Mouse (Mus musculus) skeletal muscle tissue, postnatal 0 days (tissue): Measurements from ENCODE around the gene Gpx5. TPM values are rescaled to one million over a fixed set of nuclear protein-coding genes. Genes with fewer than 3 reads are reported as not detected.

Experiments used
- polyA plus RNA-seq: library from polyadenylated mRNA; unstranded; fragments of >200 nt; fragmentation: Nextera tagmentation; extraction: Ambion mirVana; gene quantifications from 2 replicates; pipeline ENCODE4 v1.2.1, GENCODE M21; 2015

The Gpx5 gene
- polyA plus RNA-seq: not detected in 2 replicates

GRCm38 (mm10) chr13:21292631-21293030 lies at the start of gene Gpx5:
Gene Gpx5 (minus strand): TSS chr13:21292731.

GRCm38 (mm10) chr13:21311926-21312325 lies 19.4 kb upstream of the Gpx5 start, which contains the start of gene Gpx6:
Gene Gpx6 (plus strand): TSS chr13:21312125.

Other genes with a start within 250 kb of the Gpx5 start
- gene Olfr1370, start 217.8 kb downstream of the Gpx5 start, polyA plus RNA-seq: not detected in 2 replicates
- gene Olfr1369-ps1, start 181.2 kb downstream of the Gpx5 start, polyA plus RNA-seq: not detected in 2 replicates
- not detected in 2 replicates for gene Olfr263, start 163.1 kb downstream of the Gpx5 start, polyA plus RNA-seq
- gene Olfr1368, start 146.9 kb downstream of the Gpx5 start, polyA plus RNA-seq: not detected in 2 replicates
- 39.2 and 41.1 TPM in 2 replicates for gene Trim27, start 113.3 kb downstream of the Gpx5 start, polyA plus RNA-seq
- gene Gpx6, start 19.4 kb upstream of the Gpx5 start, polyA plus RNA-seq: not detected in 2 replicates
- gene Olfr1367, start 54.2 kb upstream of the Gpx5 start, polyA plus RNA-seq: not detected in 2 replicates
- gene Zscan12, start 70.1 kb upstream of the Gpx5 start, polyA plus RNA-seq: 6.2 and 6.6 TPM in 2 replicates
- gene Zkscan3, start 110.0 kb upstream of the Gpx5 start, polyA plus RNA-seq: 28.7 and 32.5 TPM in 2 replicates
- gene Pgbd1, start 148.3 kb upstream of the Gpx5 start, polyA plus RNA-seq: 0.68 and 0.95 TPM in 2 replicates
- gene Zscan26, start 161.0 kb upstream of the Gpx5 start, polyA plus RNA-seq: 15.1 and 17.5 TPM in 2 replicates
- 1.4 and 1.7 TPM in 2 replicates for gene Nkapl, start 175.8 kb upstream of the Gpx5 start, polyA plus RNA-seq
- gene Zkscan4, start 186.2 kb upstream of the Gpx5 start, polyA plus RNA-seq: 1.5 and 2.0 TPM in 2 replicates
- gene Gm10065, start 186.7 kb upstream of the Gpx5 start, polyA plus RNA-seq: not detected in 2 replicates
- gene AK157302, start 202.5 kb upstream of the Gpx5 start, polyA plus RNA-seq: 0.62 and 0.77 TPM in 2 replicates
- gene Gm11273, start 208.7 kb upstream of the Gpx5 start, polyA plus RNA-seq: 11.8 and 13.2 TPM in 2 replicates
- gene Zkscan8, start 238.4 kb upstream of the Gpx5 start, polyA plus RNA-seq: 2.4 TPM in 2 replicates